Comparison of ENCODE assay signal across 8 mouse cellular contexts in genomic region chr19:10013913-10014312, GRCm38 (mm10). TPM values are rescaled to one million over a fixed set of nuclear protein-coding genes. Genes with fewer than 3 reads are reported as not detected.
DNase-seq lines count a peak whose midpoint lies in the region; ATAC-seq lines count a peak whose summit lies in the region.

No protein-coding gene starts in this region.

- no peak overlapping the region for H3K9ac ChIP-seq in kidney, embryonic 14.5 days (ENCODE audit: low read depth, low read length)
- H3K9ac ChIP-seq in neural tube, embryonic 11.5 days (ENCODE audit: low read length): no peak overlapping the region

- H3K9me3 ChIP-seq in kidney, embryonic 14.5 days (ENCODE audit: control insufficient read depth, low read length): no peaks in the 10 kb centered on the region
- H3K9me3 ChIP-seq in neural tube, embryonic 11.5 days (ENCODE audit: control insufficient read depth, low read length): no peaks in the 10 kb centered on the region

- H3K27me3 ChIP-seq in kidney, embryonic 14.5 days (ENCODE audit: control insufficient read depth, insufficient read depth, low read length): no peaks in the 10 kb centered on the region
- H3K27me3 ChIP-seq in neural tube, embryonic 11.5 days (ENCODE audit: control insufficient read depth, insufficient read depth, low read length): no peaks in the 10 kb centered on the region

- DNase-seq in kidney, postnatal 36 days: no peak
- DNase-seq in heart, postnatal 36 days: peak; percentile 58 to 62
- peak; percentile 66 for DNase-seq in neural tube, embryonic 11.5 days (ENCODE audit: low spot score)
- no peak for DNase-seq in adrenal gland, adult 18-20 months (ENCODE audit: low spot score in 2 of 2)
- DNase-seq in ovary, postnatal 10 days (ENCODE audit: low spot score): no peak
- no peak for DNase-seq in adrenal gland, adult (ENCODE audit: inconsistent age in 2 of 2, low spot score in 1 of 2)

- no peak overlapping the region for H3K4me3 ChIP-seq in kidney, embryonic 14.5 days (ENCODE audit: low read length)
- no peak overlapping the region for H3K4me3 ChIP-seq in neural tube, embryonic 11.5 days (ENCODE audit: low read depth, low read length)

- H3K4me1 ChIP-seq in kidney, embryonic 14.5 days (ENCODE audit: control insufficient read depth, insufficient read depth, low read length): peaks cover 27% of the 10 kb centered on the region
- peaks cover 6% of the 10 kb centered on the region; the same call in 1 of the 2 replicates for H3K4me1 ChIP-seq in neural tube, embryonic 11.5 days (ENCODE audit: control insufficient read depth, insufficient read depth, low read length)

- WGBS in kidney, embryonic 14.5 days: 46% methylated on average over 5 of the region's 5 CpGs
- 49% methylated on average over 5 of the region's 5 CpGs for WGBS in neural tube, embryonic 11.5 days

- ATAC-seq in kidney, embryonic 14.5 days (ENCODE audit: low FRiP score, low TSS enrichment): 0 out of 2 replicates have a peak, but pooled peaks have one; percentile 30
- ATAC-seq in erythroblast, adult 5-6 weeks (replicated peaks; ENCODE audit: low FRiP score, poor library complexity, severe bottlenecking): peak; percentile 42
- ATAC-seq in neural tube, embryonic 11.5 days (ENCODE audit: insufficient read depth, low FRiP score, low TSS enrichment): no peak

- H3K36me3 ChIP-seq in kidney, embryonic 14.5 days (ENCODE audit: control insufficient read depth, insufficient read depth, low read length): no peaks in the 10 kb centered on the region
- H3K36me3 ChIP-seq in neural tube, embryonic 11.5 days (ENCODE audit: control insufficient read depth, insufficient read depth, low read length): no peaks in the 10 kb centered on the region

- intact Hi-C loops in heart, postnatal 36 days (cut with DNase I): no loop called here

- H3K4me2 ChIP-seq in kidney, embryonic 14.5 days (replicated peaks; ENCODE audit: low read depth, low read length): no peak overlapping the region
- H3K4me2 ChIP-seq in neural tube, embryonic 11.5 days (ENCODE audit: low read depth): no peak overlapping the region

- H3K27ac ChIP-seq in kidney, embryonic 14.5 days (ENCODE audit: low read depth, low read length): peak overlapping the region; percentile 19; the same call in 1 of the 2 replicates
- peak overlapping the region; percentile 77; the same call in 1 of the 2 replicates for H3K27ac ChIP-seq in neural tube, embryonic 11.5 days (ENCODE audit: low read depth, low read length)

RNA-seq across cellular contexts. Expression of gene Rab3il1, which starts 12.4 kb away (rescaled TPM):
- polyA plus RNA-seq in kidney, embryonic 14.5 days (2014; fragmentation: Nextera tagmentation; extraction: Ambion mirVana): 20.3 and 26.2 TPM in 2 replicates
- total RNA-seq in erythroblast, adult 5-6 weeks (2015; ENCODE audit: low replicate concordance): 263 and 307 TPM in 2 replicates
- 530 and 535 TPM in 2 replicates for total RNA-seq in erythroblast, adult 5-6 weeks (2017; ENCODE audit: low replicate concordance)
- total RNA-seq in heart, postnatal 36 days (2021): 1 to 10 TPM; 7.9 to 8.7 TPM
- 42.6 and 43.0 TPM in 2 replicates for polyA plus RNA-seq in neural tube, embryonic 11.5 days (2014; fragmentation: Nextera tagmentation; extraction: Ambion mirVana)
- 1 to 10 TPM; 3.6 to 5.9 TPM for total RNA-seq in adrenal gland, adult 18-20 months (2021)

RNA-seq across cellular contexts. Expression of gene Best1, which starts 12.5 kb away (rescaled TPM):
- 1.1 and 1.2 TPM in 2 replicates for polyA plus RNA-seq in kidney, embryonic 14.5 days (2014; fragmentation: Nextera tagmentation; extraction: Ambion mirVana)
- not detected in 2 replicates for total RNA-seq in erythroblast, adult 5-6 weeks (2015; ENCODE audit: low replicate concordance)
- not detected in 2 replicates for total RNA-seq in erythroblast, adult 5-6 weeks (2017; ENCODE audit: low replicate concordance)
- total RNA-seq in heart, postnatal 36 days (2021): under 1 TPM; 0.11 to 0.14 TPM
- 1.0 and 1.5 TPM in 2 replicates for polyA plus RNA-seq in neural tube, embryonic 11.5 days (2014; fragmentation: Nextera tagmentation; extraction: Ambion mirVana)
- total RNA-seq in adrenal gland, adult 18-20 months (2021): under 1 TPM; 0.22 to 0.30 TPM

RNA-seq across cellular contexts. Expression of gene Fads3, which starts 27.5 kb away (rescaled TPM):
- polyA plus RNA-seq in kidney, embryonic 14.5 days (2014; fragmentation: Nextera tagmentation; extraction: Ambion mirVana): 8.3 and 10.4 TPM in 2 replicates
- total RNA-seq in erythroblast, adult 5-6 weeks (2015; ENCODE audit: low replicate concordance): 1.7 and 12.1 TPM in 2 replicates
- total RNA-seq in erythroblast, adult 5-6 weeks (2017; ENCODE audit: low replicate concordance): 9.3 and 18.5 TPM in 2 replicates
- 10 to 100 TPM; 37.8 to 39.8 TPM for total RNA-seq in heart, postnatal 36 days (2021)
- polyA plus RNA-seq in neural tube, embryonic 11.5 days (2014; fragmentation: Nextera tagmentation; extraction: Ambion mirVana): 6.1 and 6.2 TPM in 2 replicates
- 10 to 100 TPM; 10.3 to 54.2 TPM for total RNA-seq in adrenal gland, adult 18-20 months (2021)

RNA-seq across cellular contexts. Expression of gene Fth1, which starts 33.5 kb away (rescaled TPM):
- 1,412 and 1,461 TPM in 2 replicates for polyA plus RNA-seq in kidney, embryonic 14.5 days (2014; fragmentation: Nextera tagmentation; extraction: Ambion mirVana)
- total RNA-seq in erythroblast, adult 5-6 weeks (2015; ENCODE audit: low replicate concordance): 939 and 1,145 TPM in 2 replicates
- 1,067 and 1,257 TPM in 2 replicates for total RNA-seq in erythroblast, adult 5-6 weeks (2017; ENCODE audit: low replicate concordance)
- total RNA-seq in heart, postnatal 36 days (2021): 1,000 to 10,000 TPM; 2,889 to 3,152 TPM
- polyA plus RNA-seq in neural tube, embryonic 11.5 days (2014; fragmentation: Nextera tagmentation; extraction: Ambion mirVana): 1,187 and 1,207 TPM in 2 replicates
- 1,000 to 10,000 TPM; 3,118 to 4,182 TPM for total RNA-seq in adrenal gland, adult 18-20 months (2021)

Comparison
In these comparisons a context has a peak if more than half of its experiments do, and no peak if none do; other contexts are left out.
1. DNase-seq: peak in heart, postnatal 36 days (2 of 2) and neural tube, embryonic 11.5 days (single experiment); none in kidney, postnatal 36 days (0 of 2), adrenal gland, adult 18-20 months (0 of 2), ovary, postnatal 10 days (single experiment) and adrenal gland, adult (0 of 2).
2. RNA of gene Rab3il1, which starts 12.4 kb away (total RNA-seq): 263 to 535 TPM in erythroblast, adult 5-6 weeks; 7.9 to 8.7 TPM in heart, postnatal 36 days and 3.6 to 5.9 TPM in adrenal gland, adult 18-20 months; every median in the first group is over 10 times any median in the second.